Mouse (Mus musculus): ENCODE data around the gene Sec1.
A peak's percentile ranks its signal among the peaks of the same experiment; 100 is the strongest.

Gene Sec1

DNA sequence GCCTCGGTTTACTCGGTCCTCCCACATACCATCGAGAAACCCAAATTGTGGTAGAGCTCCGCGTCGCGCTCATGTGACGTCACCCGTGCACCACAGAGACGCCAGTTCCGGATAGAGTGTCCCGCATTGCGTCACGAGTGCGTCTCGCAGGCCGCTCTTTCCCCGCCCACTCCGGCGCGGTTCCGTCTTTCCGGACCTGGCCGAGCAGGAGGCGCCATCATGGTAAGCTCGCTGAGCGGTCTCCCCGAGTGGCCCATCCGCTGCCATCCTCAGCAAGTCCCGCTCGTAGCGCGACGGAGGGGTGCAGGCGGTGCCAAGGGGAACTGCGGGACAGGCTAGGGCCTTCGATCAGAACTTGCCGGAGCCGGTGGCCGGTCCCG lies 23.7 kb upstream of the Sec1 start, which contains the start of gene Sphk2:
Gene Sphk2 (minus strand): TSS at position 85 of the 380 bp plus-strand sequence.
- peak; percentile 99 for DNase-seq (ENCODE audit: low read depth)

DNA sequence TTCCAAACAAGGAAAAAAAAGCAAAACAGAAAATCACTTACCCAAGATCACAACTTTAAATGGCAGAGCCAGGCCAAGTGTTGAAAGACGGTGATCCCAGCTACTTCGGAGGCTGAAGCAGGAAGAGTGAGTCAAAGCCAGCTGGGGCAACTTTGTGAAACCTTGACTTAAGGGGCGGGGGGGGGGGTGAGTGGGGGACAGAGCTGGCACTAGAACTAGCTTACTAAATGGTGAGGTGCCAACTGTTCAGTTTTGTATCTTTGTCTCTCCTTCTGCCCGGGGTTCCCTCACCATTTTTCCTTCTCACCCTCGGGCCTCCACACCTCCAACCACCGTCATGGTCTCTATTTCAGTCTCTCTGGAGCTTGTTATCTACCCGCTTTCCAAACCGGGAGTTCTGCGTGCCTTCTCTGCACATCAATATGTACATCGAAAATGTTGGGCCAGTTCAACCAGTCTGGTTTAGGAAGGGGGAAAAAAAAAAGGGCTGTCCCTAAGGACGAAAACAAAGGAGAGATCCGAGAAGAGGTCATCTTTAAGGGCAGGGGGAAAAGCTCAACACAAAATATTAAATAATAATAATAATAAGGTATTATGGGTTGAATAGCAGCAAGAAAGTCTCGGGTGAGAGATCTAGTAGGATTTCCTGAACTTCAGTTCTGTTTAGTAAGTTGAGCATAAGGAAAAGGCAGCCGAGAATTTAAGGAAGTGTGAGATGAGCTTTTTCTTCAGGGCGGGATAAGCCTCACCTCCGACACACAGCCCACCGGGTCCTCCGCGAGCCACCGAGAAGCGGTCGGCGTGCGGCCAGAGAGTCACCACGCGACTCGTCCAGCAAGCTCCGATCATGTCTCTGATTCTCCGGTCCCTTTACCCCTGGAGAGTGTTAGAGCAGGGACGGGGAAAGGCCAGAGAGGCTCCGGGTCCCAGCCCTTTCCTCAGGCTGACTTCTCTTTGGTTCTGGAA lies 23.0 kb upstream of the Sec1 start:
- DNase-seq (ENCODE audit: low read depth): peak; percentile 26

- DNase-seq (ENCODE audit: low read depth): peak; percentile 28
These were observed 22.3 kb upstream of the Sec1 start for GRCm38 (mm10) chr7:45716460-45716857.

DNA sequence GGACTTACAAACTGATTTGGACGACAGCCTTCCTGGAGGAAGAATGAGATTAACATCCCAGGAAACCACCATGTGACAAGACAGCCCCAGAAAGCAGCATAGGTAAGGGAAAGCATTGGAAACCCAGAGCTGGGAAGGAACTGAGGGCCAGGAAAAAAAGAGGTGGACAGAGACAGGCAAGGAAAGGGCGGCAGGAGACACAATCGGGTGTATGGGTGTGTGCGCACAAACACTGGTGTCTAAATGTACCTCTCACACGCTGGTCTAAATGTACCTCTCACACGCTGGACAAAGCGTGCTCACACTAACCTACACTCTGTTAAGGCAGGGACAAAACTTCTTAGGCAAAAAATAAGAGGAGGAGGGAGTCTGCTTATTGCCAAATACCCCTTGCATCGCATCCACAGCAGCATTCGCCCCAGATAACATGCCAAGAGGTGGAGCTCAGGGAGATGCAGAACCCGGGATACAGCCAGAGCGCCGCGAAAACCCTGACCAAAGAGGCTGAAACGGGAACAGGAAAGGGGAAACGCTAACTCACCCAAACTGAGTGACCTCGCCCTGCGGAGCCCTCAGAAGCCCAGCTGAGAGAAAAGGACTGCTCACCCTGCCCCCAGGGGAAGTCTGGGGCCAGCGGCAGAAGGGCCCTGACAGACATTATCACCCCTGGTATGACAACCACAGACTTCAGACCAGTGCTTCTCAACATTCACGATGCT lies 21.7 kb upstream of the Sec1 start:
- DNase-seq (ENCODE audit: low read depth): no peak

- DNase-seq (ENCODE audit: low read depth): peak; percentile 96
These were observed 21.0 kb upstream of the Sec1 start, which contains the start of gene Rpl18 for GRCm38 (mm10) chr7:45715090-45715708. TSS of gene Rpl18 (plus strand) at chr7:45715457.

- DNase-seq (ENCODE audit: low read depth): no peak
These were observed 20.5 kb upstream of the Sec1 start for GRCm38 (mm10) chr7:45714630-45715089.

- peak; percentile 18 for DNase-seq (ENCODE audit: low read depth)
These were observed 19.8 kb upstream of the Sec1 start for GRCm38 (mm10) chr7:45713881-45714520.

GRCm38 (mm10) chr7:45713396-45713795 lies 19.2 kb upstream of the Sec1 start:
- no peak for DNase-seq (ENCODE audit: low read depth)

DNA sequence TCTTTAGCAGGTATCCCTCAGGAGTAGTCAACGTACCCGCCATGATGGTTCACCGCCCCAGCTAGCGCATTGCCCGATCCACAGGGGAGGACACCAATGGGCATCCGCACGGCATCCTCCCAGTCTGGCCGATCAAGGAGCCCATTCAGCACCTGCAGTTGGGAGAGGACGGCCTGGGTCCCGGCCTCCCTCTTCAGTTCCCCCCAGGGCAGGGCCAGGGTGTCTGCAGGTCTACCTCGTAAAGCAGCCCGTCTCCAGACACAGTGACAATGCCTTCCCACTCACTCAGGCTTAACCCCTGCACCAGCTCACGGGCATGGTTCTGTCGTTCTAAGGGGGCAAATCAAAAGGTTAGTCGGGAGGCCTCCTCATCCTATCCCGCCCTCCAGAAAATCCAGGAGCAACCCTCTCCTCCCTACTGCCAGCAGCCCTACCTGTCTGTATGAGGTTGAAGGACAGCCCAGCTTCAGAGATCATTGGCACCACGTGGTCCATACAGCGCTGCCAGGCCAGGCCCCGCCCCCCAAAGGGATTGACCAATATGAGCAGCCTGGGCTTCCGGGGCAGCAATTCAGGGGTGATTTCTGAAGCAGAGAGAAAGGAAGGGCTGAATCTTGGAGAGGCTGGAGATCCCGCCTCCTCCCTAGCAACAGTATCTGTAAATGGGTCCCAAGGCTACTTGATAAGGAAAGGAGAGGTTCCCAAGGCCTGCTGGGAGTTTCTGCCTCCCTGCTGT lies 18.0 kb upstream of the Sec1 start:
- DNase-seq (ENCODE audit: low read depth): peak; percentile 15

DNA sequence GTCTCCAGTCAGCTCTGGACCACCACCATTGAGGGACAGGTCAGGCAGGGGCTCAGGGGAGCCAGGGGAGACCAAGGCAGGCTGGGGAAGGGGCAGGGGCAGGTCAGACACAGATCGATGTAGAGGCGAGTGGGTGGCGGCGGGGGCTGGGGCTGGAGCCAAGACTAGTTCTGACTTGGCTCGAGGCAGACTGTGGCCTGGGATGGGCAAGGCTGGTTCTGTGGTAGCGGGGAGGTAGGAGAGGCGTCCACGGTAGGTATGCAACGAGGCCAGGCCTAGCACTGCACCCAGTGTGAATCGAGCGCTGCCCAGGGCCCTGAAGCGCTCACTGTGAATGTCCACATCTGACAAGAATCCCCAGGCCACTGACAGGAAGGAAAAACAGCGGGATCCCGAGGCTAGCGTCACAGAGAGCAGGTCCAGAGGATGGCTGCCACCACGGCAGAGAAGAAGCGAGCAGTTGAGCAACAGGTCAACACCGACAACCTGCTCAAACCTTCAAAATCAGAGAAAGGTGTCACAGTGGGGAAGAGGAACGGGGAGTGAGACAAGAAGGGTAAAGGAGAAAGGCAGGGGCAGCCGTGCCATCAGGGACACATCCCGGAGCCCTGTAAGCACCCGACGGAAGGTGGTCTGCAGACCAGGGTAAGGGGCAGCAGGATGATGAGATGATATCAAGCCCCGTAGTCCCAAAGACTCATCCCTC lies 17.3 kb upstream of the Sec1 start:
- no peak for DNase-seq (ENCODE audit: low read depth)

DNA sequence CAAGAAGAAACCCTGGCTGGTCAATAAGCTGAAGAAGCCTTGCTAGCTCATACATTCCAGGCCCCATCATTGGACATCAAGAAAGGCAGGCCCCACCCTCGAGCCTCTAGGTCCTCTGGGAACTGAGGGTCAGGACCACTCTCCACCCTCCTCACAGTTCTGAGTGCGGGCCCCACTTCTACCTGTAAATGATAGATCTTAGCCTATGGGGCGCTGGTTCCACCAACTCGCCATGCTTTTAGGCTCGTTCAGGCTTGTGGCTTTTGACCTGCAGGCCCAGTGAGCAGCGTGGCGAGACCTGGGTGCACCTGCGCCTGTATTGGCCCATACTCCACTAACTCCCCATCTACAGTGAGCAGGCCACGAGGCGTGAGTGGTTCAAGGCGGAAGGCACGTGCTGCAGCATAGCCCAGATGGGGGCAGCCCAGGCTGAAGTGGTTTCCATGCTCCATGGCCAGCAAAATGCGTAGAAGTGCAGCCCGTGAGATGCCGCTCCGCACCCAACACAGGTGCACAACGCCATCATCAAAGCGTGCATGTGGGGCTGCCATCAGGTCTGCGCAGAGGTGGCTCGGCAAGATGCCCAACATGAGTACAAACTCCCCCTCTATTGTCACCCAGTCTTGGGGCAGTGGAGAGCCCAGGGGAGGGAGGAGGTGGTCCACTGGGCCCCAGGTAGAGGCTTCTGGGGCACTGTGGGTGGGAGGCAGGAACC lies 16.4 kb upstream of the Sec1 start:
- DNase-seq (ENCODE audit: low read depth): no peak

GRCm38 (mm10) chr7:45709677-45710355 lies 15.6 kb upstream of the Sec1 start:
- DNase-seq (ENCODE audit: low read depth): peak; percentile 17

DNA sequence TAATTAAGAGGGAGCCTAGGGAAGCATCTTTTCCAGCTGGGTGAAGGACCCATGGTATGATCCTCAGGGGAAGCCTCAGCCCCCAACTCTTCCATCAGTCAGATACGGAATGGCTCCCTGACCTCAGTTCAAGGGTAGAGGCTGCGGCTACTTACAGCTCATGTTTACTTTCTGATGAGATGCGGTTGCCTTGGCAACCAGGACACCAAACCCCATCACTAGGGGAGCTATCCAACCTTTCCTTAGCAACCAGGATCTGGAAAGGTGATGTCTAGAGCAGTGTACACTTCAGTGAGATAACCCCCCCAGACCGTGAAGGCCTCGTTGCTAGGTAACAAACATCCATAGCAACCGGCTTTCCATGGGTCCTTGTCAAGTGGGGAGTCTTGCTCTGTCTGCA lies 14.8 kb upstream of the Sec1 start:
- DNase-seq (ENCODE audit: low read depth): peak; percentile 41

DNA sequence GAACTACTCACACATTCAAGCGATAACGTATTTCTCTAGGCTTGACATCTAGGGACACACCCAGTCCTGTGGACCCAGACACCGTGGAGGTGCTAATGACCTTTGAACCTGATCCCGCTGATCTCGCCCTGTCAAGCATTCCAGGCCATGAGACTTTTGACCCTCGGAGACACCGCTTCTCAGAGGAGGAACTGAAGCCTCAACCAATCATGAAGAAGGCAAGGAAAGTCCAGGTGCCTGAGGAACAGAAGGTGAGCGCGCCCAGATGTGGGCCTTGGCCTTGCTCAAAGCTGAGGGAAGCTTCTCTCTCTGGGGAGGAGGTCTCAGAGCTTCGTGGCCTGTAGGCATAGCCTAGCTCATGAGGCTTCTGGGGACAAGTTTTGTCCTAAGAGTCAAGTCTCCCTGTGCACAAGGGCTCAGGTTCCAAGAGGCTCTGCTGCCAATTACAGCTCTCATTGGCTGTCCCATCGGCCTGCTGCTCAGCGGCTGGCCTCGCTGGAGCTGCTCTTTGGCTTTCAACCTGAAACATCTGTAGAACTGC lies 14.1 kb upstream of the Sec1 start:
- DNase-seq (ENCODE audit: low read depth): no peak

DNA sequence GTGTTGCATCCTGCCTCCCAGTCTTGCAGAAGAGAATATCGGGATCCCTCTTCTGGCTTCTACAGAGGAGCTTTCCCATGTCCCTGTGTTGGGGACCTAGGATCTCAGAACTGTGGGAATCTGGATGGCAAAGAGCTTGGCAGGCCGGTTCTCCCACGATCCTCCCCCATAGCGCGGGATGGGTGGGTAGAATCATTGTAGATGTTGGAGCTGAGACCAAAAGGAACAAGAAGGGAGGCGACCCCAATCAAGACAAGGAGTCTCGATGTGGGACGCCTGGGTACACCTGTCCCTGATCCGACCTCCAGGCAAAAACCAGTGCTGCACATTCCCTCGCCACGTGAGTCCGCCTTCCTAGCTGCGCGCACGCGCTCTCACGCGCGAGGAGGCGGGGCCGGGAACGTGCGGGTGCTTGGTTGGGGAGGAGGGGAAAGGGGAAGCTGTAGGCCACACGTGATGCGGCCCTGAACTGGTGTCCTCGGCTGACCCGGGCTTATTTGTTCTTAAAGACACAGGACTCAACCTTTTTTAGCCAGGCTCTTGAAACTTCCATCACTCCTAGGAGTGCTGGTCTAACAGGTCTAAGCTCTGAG lies 13.3 kb upstream of the Sec1 start:
- peak; percentile 94 for DNase-seq (ENCODE audit: low read depth)

GRCm38 (mm10) chr7:45706721-45707241 lies 12.6 kb upstream of the Sec1 start:
- peak; percentile 92 for DNase-seq (ENCODE audit: low read depth)

- peak; percentile 51 for DNase-seq (ENCODE audit: low read depth)
These were observed 11.7 kb upstream of the Sec1 start for GRCm38 (mm10) chr7:45705873-45706281.

GRCm38 (mm10) chr7:45705443-45705864 lies 11.3 kb upstream of the Sec1 start:
- no peak for DNase-seq (ENCODE audit: low read depth)
